Mouse (Mus musculus) lung, embryonic 15.5 days (tissue): Measurements from ENCODE around the gene Zranb1. TPM values are rescaled to one million over a fixed set of nuclear protein-coding genes. Genes with fewer than 3 reads are reported as not detected.

Source experiments
- ATAC-seq: fragments of 200-750 bp; cut with Nextera tagmentation; 2 replicates; pipeline ENCODE4 v1.8.0; 2017; ENCODE audit warnings: moderate number of reproducible peaks, borderline replicate concordance; ENCODE audit not compliant: low FRiP score, low TSS enrichment; ENCODE audit errors: extremely low read depth
- H3K27ac ChIP-seq: fragments of 300-500 bp; sonication (generic); 2 replicates; pipeline ENCODE4 v1.5.1; 2015; ENCODE audit warnings: moderate library complexity, mild to moderate bottlenecking, inconsistent platforms
- H3K27me3 ChIP-seq: fragments of 300-500 bp; sonication (generic); 2 replicates; pipeline ENCODE4 v1.6.1; 2015; ENCODE audit warnings: inconsistent platforms
- H3K36me3 ChIP-seq: fragments of 300-500 bp; sonication (generic); 2 replicates; pipeline ENCODE4 v1.6.1; 2015; ENCODE audit warnings: inconsistent platforms
- H3K4me1 ChIP-seq: fragments of 300-500 bp; sonication (generic); 2 replicates; pipeline ENCODE4 v1.6.1; 2015; ENCODE audit warnings: inconsistent platforms
- H3K4me2 ChIP-seq: fragments of 300-500 bp; sonication (generic); 2 replicates; pipeline ENCODE4 v1.6.1; 2015; ENCODE audit warnings: inconsistent platforms, mild to moderate bottlenecking, moderate library complexity
- H3K4me3 ChIP-seq: fragments of 300-500 bp; sonication (generic); 2 replicates; pipeline ENCODE4 v1.5.1; 2015; ENCODE audit warnings: mild to moderate bottlenecking, inconsistent platforms
- H3K9ac ChIP-seq: fragments of 300-500 bp; sonication (generic); 2 replicates; pipeline ENCODE4 v1.6.1; 2015; ENCODE audit warnings: inconsistent platforms
- H3K9me3 ChIP-seq: fragments of 300-500 bp; sonication (generic); 2 replicates; pipeline ENCODE4 v1.6.1; 2016; ENCODE audit warnings: inconsistent platforms
- WGBS: fragments of 180-500 bp; shearing (Covaris S2); methylation state at CpG from one replicate; pipeline ENCODE4 v1.1.7; 2015; 5-methylcytosine and 5-hydroxymethylcytosine counted together
- polyA plus RNA-seq: library from polyadenylated mRNA; unstranded; fragments of >200 nt; fragmentation: Nextera tagmentation; extraction: Ambion mirVana; gene quantifications from 2 replicates; pipeline ENCODE4 v1.2.1, GENCODE M21; 2015

The Zranb1 gene
- polyA plus RNA-seq, 1 experiment from 2014 or later: 10.8 TPM

- H3K27me3 ChIP-seq: no peaks in the 10 kb centered on the region
- H3K9me3 ChIP-seq: no peaks in the 10 kb centered on the region
- H3K27ac ChIP-seq: 0 out of 2 replicates have a peak overlapping the region, but pooled peaks have one; percentile 10
- 31% methylated on average over 6 of the region's 6 CpGs for WGBS
- no peak overlapping the region for H3K4me3 ChIP-seq
- no peak overlapping the region for H3K9ac ChIP-seq
- H3K4me1 ChIP-seq: peaks cover 24% of the 10 kb centered on the region
- 0 out of 2 replicates have a peak, but pooled peaks cover 5% of the 10 kb centered on the region for H3K36me3 ChIP-seq
- H3K4me2 ChIP-seq: no peak overlapping the region
- ATAC-seq: no peak
These were observed 88.6 kb downstream of the Zranb1 start for GRCm38 (mm10) chr7:133019481-133020020.

GRCm38 (mm10) chr7:133024694-133025093, 93.8 kb downstream of the Zranb1 start:
- Histone ChIP-seq H3K9me3 (no peaks in the 10 kb centered on the region), H3K4me2 (no peak overlapping the region), H3K27me3 (no peaks in the 10 kb centered on the region), H3K4me1 (peaks cover 30% of the 10 kb centered on the region), H3K4me3 (no peak overlapping the region), H3K9ac (no peak overlapping the region), H3K36me3 (0 out of 2 replicates have a peak, but pooled peaks cover 4% of the 10 kb centered on the region), H3K27ac (0 out of 2 replicates have a peak overlapping the region, but pooled peaks have one; percentile 55)
- peak; percentile 69; the same call in 1 of the 2 replicates for ATAC-seq
- 12% methylated on average over 1 of the region's 1 CpGs for WGBS

- Histone ChIP-seq H3K27ac (no peak overlapping the region), H3K9ac (no peak overlapping the region), H3K9me3 (no peaks in the 10 kb centered on the region), H3K27me3 (no peaks in the 10 kb centered on the region), H3K4me2 (no peak overlapping the region), H3K4me1 (peaks cover 26% of the 10 kb centered on the region), H3K4me3 (no peak overlapping the region), H3K36me3 (0 out of 2 replicates have a peak, but pooled peaks cover 3% of the 10 kb centered on the region)
- 87% methylated on average over 4 of the region's 4 CpGs for WGBS
- ATAC-seq: no peak
These were observed 97.0 kb downstream of the Zranb1 start for GRCm38 (mm10) chr7:133027930-133028329.

- H3K4me2 ChIP-seq: no peak overlapping the region
- no peak overlapping the region for H3K27ac ChIP-seq
- peaks cover 37% of the 10 kb centered on the region for H3K4me1 ChIP-seq
- H3K4me3 ChIP-seq: no peak overlapping the region
- ATAC-seq: no peak
- no peaks in the 10 kb centered on the region for H3K9me3 ChIP-seq
- 0 out of 2 replicates have a peak, but pooled peaks cover 3% of the 10 kb centered on the region for H3K36me3 ChIP-seq
- H3K9ac ChIP-seq: no peak overlapping the region
- H3K27me3 ChIP-seq: no peaks in the 10 kb centered on the region
- WGBS: 77% methylated on average over 8 of the region's 8 CpGs
These were observed 98.1 kb downstream of the Zranb1 start for GRCm38 (mm10) chr7:133029004-133029403.

- H3K27me3 ChIP-seq: no peaks in the 10 kb centered on the region
- H3K4me2 ChIP-seq: no peak overlapping the region
- 0 out of 2 replicates have a peak, but pooled peaks cover 3% of the 10 kb centered on the region for H3K36me3 ChIP-seq
- peaks cover 42% of the 10 kb centered on the region for H3K4me1 ChIP-seq
- no peak for ATAC-seq
- H3K27ac ChIP-seq: no peak overlapping the region
- H3K9me3 ChIP-seq: no peaks in the 10 kb centered on the region
- H3K9ac ChIP-seq: no peak overlapping the region
- no peak overlapping the region for H3K4me3 ChIP-seq
- WGBS: 57% methylated on average over 8 of the region's 8 CpGs
These were observed 98.6 kb downstream of the Zranb1 start for GRCm38 (mm10) chr7:133029496-133030047.

- H3K4me1 ChIP-seq: peaks cover 44% of the 10 kb centered on the region
- WGBS: 56% methylated on average over 9 of the region's 9 CpGs
- peak; percentile 40; the same call in 1 of the 2 replicates for ATAC-seq
- H3K4me3 ChIP-seq: no peak overlapping the region
- H3K27me3 ChIP-seq: no peaks in the 10 kb centered on the region
- no peak overlapping the region for H3K27ac ChIP-seq
- H3K36me3 ChIP-seq: 0 out of 2 replicates have a peak, but pooled peaks cover 3% of the 10 kb centered on the region
- H3K9me3 ChIP-seq: no peaks in the 10 kb centered on the region
- H3K4me2 ChIP-seq: no peak overlapping the region
- no peak overlapping the region for H3K9ac ChIP-seq
These were observed 101.8 kb downstream of the Zranb1 start for GRCm38 (mm10) chr7:133032589-133033203.

GRCm38 (mm10) chr7:133035901-133036300, 105.0 kb downstream of the Zranb1 start:
- no peak overlapping the region for H3K27ac ChIP-seq
- H3K4me3 ChIP-seq: no peak overlapping the region
- peaks cover 67% of the 10 kb centered on the region for H3K4me1 ChIP-seq
- no peaks in the 10 kb centered on the region for H3K9me3 ChIP-seq
- H3K36me3 ChIP-seq: no peaks in the 10 kb centered on the region
- H3K9ac ChIP-seq: no peak overlapping the region
- no peaks in the 10 kb centered on the region for H3K27me3 ChIP-seq
- no peak for ATAC-seq
- no peak overlapping the region for H3K4me2 ChIP-seq

Other genes with a start within 250 kb of the Zranb1 start
- gene Fam53b, start 117.3 kb upstream of the Zranb1 start, polyA plus RNA-seq: 25.9 and 33.8 TPM in 2 replicates
- gene Eef1akmt2, start 78.5 kb upstream of the Zranb1 start, polyA plus RNA-seq: 59.6 and 61.7 TPM in 2 replicates
- gene Abraxas2, start 71.9 kb upstream of the Zranb1 start, polyA plus RNA-seq: 34.0 and 34.2 TPM in 2 replicates
- gene Fgfr2, start 192.2 kb downstream of the Zranb1 start, polyA plus RNA-seq: 149 and 160 TPM in 2 replicates
- gene Ctbp2, start 193.2 kb downstream of the Zranb1 start, polyA plus RNA-seq: 91.6 and 94.8 TPM in 2 replicates